Mouse (Mus musculus) stomach, embryonic 14.5 days (tissue): Measurements from ENCODE around the gene Selplg. TPM values are rescaled to one million over a fixed set of nuclear protein-coding genes. Genes with fewer than 3 reads are reported as not detected.

ENCODE experiments used
- ATAC-seq: fragments of 200-750 bp; cut with Nextera tagmentation; 2 replicates; pipeline ENCODE4 v1.8.0; 2017; ENCODE audit warnings: low read depth, moderate TSS enrichment; ENCODE audit not compliant: insufficient number of reproducible peaks, insufficient read depth, low FRiP score
- H3K27ac ChIP-seq: fragments of 300-500 bp; sonication (generic); 2 replicates; pipeline ENCODE4 v1.5.1; 2014; ENCODE audit warnings: mild to moderate bottlenecking, low read length, moderate library complexity, mixed read lengths
- H3K27me3 ChIP-seq: fragments of 300-500 bp; sonication (generic); 2 replicates; pipeline ENCODE4 v1.6.1; 2014; ENCODE audit warnings: low read length, control low read depth, mixed read lengths; ENCODE audit not compliant: control insufficient read depth, insufficient read depth
- H3K36me3 ChIP-seq: fragments of 300-500 bp; sonication (generic); 2 replicates; pipeline ENCODE4 v1.6.1; 2014; ENCODE audit warnings: mild to moderate bottlenecking, control low read depth, low read length, moderate library complexity, mixed read lengths; ENCODE audit not compliant: control insufficient read depth, insufficient read depth
- H3K4me1 ChIP-seq: fragments of 300-500 bp; sonication (generic); 2 replicates; pipeline ENCODE4 v1.6.1; 2014; ENCODE audit warnings: low read length, control low read depth, mixed read lengths; ENCODE audit not compliant: control insufficient read depth, insufficient read depth
- H3K4me2 ChIP-seq: fragments of 300-500 bp; sonication (generic); replicated peaks from 2 replicates; pipeline ENCODE4 v1.6.1; 2014; ENCODE audit warnings: low read depth, low read length, control low read depth
- H3K4me3 ChIP-seq: fragments of 300-500 bp; sonication (generic); 2 replicates; pipeline ENCODE4 v1.5.1; 2014; ENCODE audit warnings: low read depth, low read length, control low read depth
- H3K9ac ChIP-seq: fragments of 300-500 bp; sonication (generic); replicated peaks from 2 replicates; pipeline ENCODE4 v1.6.1; 2014; ENCODE audit warnings: low read depth, mild to moderate bottlenecking, control low read depth, low read length, moderate library complexity, mixed read lengths
- H3K9me3 ChIP-seq: fragments of 300-500 bp; sonication (generic); 2 replicates; pipeline ENCODE4 v1.6.1; 2016; ENCODE audit warnings: low read depth, low read length, control low read depth; ENCODE audit not compliant: control insufficient read depth
- WGBS: fragments of 180-500 bp; shearing (Covaris S2); extraction: QIAGEN DNeasy Blood & Tissue Kit; methylation state at CpG from one replicate; pipeline ENCODE4 v1.1.7; 2014; 5-methylcytosine and 5-hydroxymethylcytosine counted together
- polyA plus RNA-seq: library from polyadenylated mRNA; unstranded; fragments of >200 nt; fragmentation: Nextera tagmentation; extraction: Ambion mirVana; gene quantifications from 2 replicates; pipeline ENCODE4 v1.2.1, GENCODE M21; 2014

The Selplg gene
- 2.9 and 4.5 TPM in 2 replicates for polyA plus RNA-seq

GRCm38 (mm10) chr5:113832490-113832901 lies at the start of gene Selplg:
Gene Selplg (minus strand): TSS chr5:113832644.
- WGBS, result 32% methylated on average over 8 of the region's 8 CpGs
- no peak within 1 kb of the TSS for H3K4me2 ChIP-seq

GRCm38 (mm10) chr5:113881136-113881535 lies 48.7 kb upstream of the Selplg start:
- H3K36me3 ChIP-seq, result peaks cover 25% of the 10 kb centered on the region
- no peak overlapping the region for H3K4me2 ChIP-seq
- no peak overlapping the region for H3K9ac ChIP-seq
- H3K4me3 ChIP-seq, result no peak overlapping the region
- no peaks in the 10 kb centered on the region for H3K27me3 ChIP-seq
- H3K4me1 ChIP-seq, result peaks cover 22% of the 10 kb centered on the region
- ATAC-seq, result no peak
- no peak overlapping the region for H3K27ac ChIP-seq
- 93% methylated on average over 14 of the region's 14 CpGs for WGBS
- no peaks in the 10 kb centered on the region for H3K9me3 ChIP-seq

More at GRCm38 (mm10) chr5:113832490-113832901, at the start of gene Selplg:
- no peaks in the 10 kb centered on the region for H3K27me3 ChIP-seq
- no peaks in the 10 kb centered on the region for H3K4me1 ChIP-seq
- no peak within 1 kb of the TSS for H3K4me3 ChIP-seq
- H3K9me3 ChIP-seq, result no peaks in the 10 kb centered on the region
- no peak within 1 kb of the TSS for H3K9ac ChIP-seq
- H3K27ac ChIP-seq, result no peak within 1 kb of the TSS
- no peaks in the 10 kb centered on the region for H3K36me3 ChIP-seq
- ATAC-seq, result 0 out of 2 replicates have a peak, but pooled peaks have one; percentile 10

- Histone ChIP-seq H3K9me3 (no peaks in the 10 kb centered on the region), H3K36me3 (peaks cover 25% of the 10 kb centered on the region), H3K4me2 (no peak overlapping the region), H3K27me3 (no peaks in the 10 kb centered on the region), H3K9ac (no peak overlapping the region), H3K27ac (peak overlapping the region; percentile 21; the same call in 1 of the 2 replicates), H3K4me1 (peaks cover 23% of the 10 kb centered on the region), H3K4me3 (no peak overlapping the region)
- 0 out of 2 replicates have a peak, but pooled peaks have one; percentile 35 for ATAC-seq
- WGBS, result 87% methylated on average over 17 of the region's 17 CpGs
Measured at GRCm38 (mm10) chr5:113878943-113879617, 46.6 kb upstream of the Selplg start.

- H3K27me3 ChIP-seq, result no peaks in the 10 kb centered on the region
- no peak overlapping the region for H3K9ac ChIP-seq
- no peak overlapping the region for H3K4me2 ChIP-seq
- peaks cover 25% of the 10 kb centered on the region for H3K4me1 ChIP-seq
- H3K9me3 ChIP-seq, result no peaks in the 10 kb centered on the region
- no peak overlapping the region for H3K27ac ChIP-seq
- H3K36me3 ChIP-seq, result peaks cover 25% of the 10 kb centered on the region
- H3K4me3 ChIP-seq, result no peak overlapping the region
- 51% methylated on average over 3 of the region's 3 CpGs for WGBS
- ATAC-seq, result no peak
Measured at GRCm38 (mm10) chr5:113877565-113877964, 45.1 kb upstream of the Selplg start.

- H3K4me2 ChIP-seq, result no peak overlapping the region
- no peak for ATAC-seq
- peaks cover 35% of the 10 kb centered on the region for H3K4me1 ChIP-seq
- H3K9me3 ChIP-seq, result no peaks in the 10 kb centered on the region
- H3K4me3 ChIP-seq, result no peak overlapping the region
- peaks cover 17% of the 10 kb centered on the region for H3K36me3 ChIP-seq
- WGBS, result 95% methylated on average over 7 of the region's 7 CpGs
- H3K27ac ChIP-seq, result no peak overlapping the region
- H3K27me3 ChIP-seq, result no peaks in the 10 kb centered on the region
- no peak overlapping the region for H3K9ac ChIP-seq
Measured at GRCm38 (mm10) chr5:113876176-113876575, 43.7 kb upstream of the Selplg start.

GRCm38 (mm10) chr5:113875625-113876024 lies 43.2 kb upstream of the Selplg start:
- 90% methylated on average over 4 of the region's 4 CpGs for WGBS

GRCm38 (mm10) chr5:113874063-113875024 lies 41.9 kb upstream of the Selplg start:
- Histone ChIP-seq H3K9me3 (no peaks in the 10 kb centered on the region), H3K4me1 (peaks cover 50% of the 10 kb centered on the region), H3K4me2 (peak overlapping the region; percentile 37), H3K4me3 (0 out of 2 replicates have a peak overlapping the region, but pooled peaks have one; percentile 12), H3K27ac (peak overlapping the region; percentile 92), H3K36me3 (peaks cover 6% of the 10 kb centered on the region; the same call in 1 of the 2 replicates), H3K27me3 (no peaks in the 10 kb centered on the region), H3K9ac (peak overlapping the region; percentile 11; the same call in 1 of the 2 replicates)
- no peak for ATAC-seq
- WGBS, result 57% methylated on average over 19 of the region's 19 CpGs

More at GRCm38 (mm10) chr5:113875625-113876024, 43.2 kb upstream of the Selplg start:
- ATAC-seq, result no peak
- Histone ChIP-seq H3K27ac (no peak overlapping the region), H3K36me3 (peaks cover 16% of the 10 kb centered on the region), H3K27me3 (no peaks in the 10 kb centered on the region), H3K9me3 (no peaks in the 10 kb centered on the region), H3K4me3 (no peak overlapping the region), H3K4me2 (no peak overlapping the region), H3K4me1 (peaks cover 40% of the 10 kb centered on the region), H3K9ac (no peak overlapping the region)
